Mouse (Mus musculus): ENCODE data around the gene Espn.

Gene Espn

GRCm38 (mm10) chr4:152070494-152071396 lies 81.4 kb downstream of the Espn start:
- DNase-seq (ENCODE audit: low read depth, low spot score) = no peak

Measured in mesoderm, embryonic 11.5 days (tissue).